Mouse (Mus musculus) cerebellum, adult 18-20 months (tissue): ENCODE results near the gene Olfr109.

Experiments
- DNase-seq, 2 experiments: peaks; one replicate each; pipeline ENCODE4 v3.0.0; 2021

Olfr109 gene

GRCm38 (mm10) chr17:37458616-37459015 is at the start of gene Olfr109:
Gene Olfr109, plus strand, starts transcription at chr17:37458916.
- no peak for DNase-seq

- no peak for DNase-seq
Measured at GRCm38 (mm10) chr17:37413380-37413779, 45.3 kb upstream of the Olfr109 start.

GRCm38 (mm10) chr17:37445180-37445579 is 13.5 kb upstream of the Olfr109 start, which contains the start of gene Olfr108:
Gene Olfr108, plus strand, starts transcription at chr17:37445480.
- no peak for DNase-seq

GRCm38 (mm10) chr17:37483452-37483851 is 24.7 kb downstream of the Olfr109 start, which contains the start of gene H2-M2:
Gene H2-M2, minus strand, starts transcription at chr17:37483552.
- no peak for DNase-seq

- no peak for DNase-seq
Measured at GRCm38 (mm10) chr17:37491930-37492518, 33.3 kb downstream of the Olfr109 start, which contains the start of gene Olfr110. Gene Olfr110, plus strand, starts transcription at chr17:37492468.

GRCm38 (mm10) chr17:37507730-37508129 is 49.0 kb downstream of the Olfr109 start, which contains the start of gene Olfr111:
Gene Olfr111, plus strand, starts transcription at chr17:37508030.
- no peak for DNase-seq
